In genomic region chr19:39463923-39464322, GRCm38 (mm10) we compare ENCODE assay signal across 24 mouse cellular contexts. TPM values are rescaled to one million over a fixed set of nuclear protein-coding genes. Genes with fewer than 3 reads are reported as not detected.
DNase-seq lines count a peak whose midpoint lies in the region; TF ChIP-seq lines count a peak whose summit lies in the region.
"Had no signal": no experiment of that assay in that cellular context is flagged by ENCODE, and none has a peak within 500 bp of the region (broad histone marks: within the 10 kb centered on the region; RNA-seq: fewer than 3 reads in every experiment).

No protein-coding gene starts in this region.

- H3K79me2 ChIP-seq in liver, adult 2 months (ENCODE audit: control insufficient read depth, insufficient read depth, low read length) = no peaks in the 10 kb centered on the region

- peaks cover 4% of the 10 kb centered on the region; the same call in 1 of the 2 replicates for H3K4me1 ChIP-seq in liver, adult 2 months (ENCODE audit: control insufficient read depth, insufficient read depth, low read length)

- H3K4me3 ChIP-seq in liver, adult 2 months (ENCODE audit: insufficient read depth, low read depth, low read length) = no peak overlapping the region

- no peak for TF ChIP-seq POLR2A in liver, adult 2 months (IDR thresholded peaks at IDR 0.05; ENCODE audit: extremely low read depth, insufficient read depth, low read length)

- peaks cover 2% of the 10 kb centered on the region; the same call in 1 of the 2 replicates for H3K36me3 ChIP-seq in liver, adult 2 months (ENCODE audit: control insufficient read depth, insufficient read depth, low read length)
- H3K36me3 ChIP-seq: G1E had no signal

- no peak overlapping the region for H3K27ac ChIP-seq in liver, adult 2 months (replicated peaks; ENCODE audit: insufficient read depth, low read depth, low read length)

- TF ChIP-seq CTCF in liver, adult 2 months (IDR thresholded peaks at IDR 0.05; ENCODE audit: low read depth, low read length) = no peak

- no peak overlapping the region for H3K9ac ChIP-seq in liver, adult 2 months (ENCODE audit: low read depth, low read length)

- H3K27me3 ChIP-seq in liver, adult 2 months (ENCODE audit: control insufficient read depth, insufficient read depth, low read length) = no peaks in the 10 kb centered on the region
- H3K27me3 ChIP-seq: CH12.LX, Patski had no signal

- DNase-seq in liver, adult 2 months (ENCODE audit: extremely low read depth, low read depth, low spot score) = peak; percentile 94
- DNase-seq in liver = no peak
- DNase-seq: adrenal gland, adult 2 months; adrenal gland, adult 8-10 months; adrenal gland, postnatal 10 days; adrenal gland, postnatal 14 days; adrenal gland, postnatal 25 days; adrenal gland, postnatal 36 days; B cell, adult 2 months; cerebellum, adult 11 months; cerebellum, adult 11-12 months; cerebellum, adult 18-20 months; cerebellum, adult 2 months had no signal

RNA-seq across cellular contexts. Expression of gene Cyp2c38, which starts 1.0 kb away (rescaled TPM):
- 49.5 and 90.1 TPM in 2 replicates for total RNA-seq in liver, adult 2 months (2014; rRNA removed)
- polyA plus RNA-seq in liver, adult 2 months (2012; rRNA removed) = 8.1 and 69.7 TPM in 2 replicates
- total RNA-seq: adrenal gland, adult 18-20 months; adrenal gland, adult 8-10 months; adrenal gland, postnatal 10 days; adrenal gland, postnatal 14 days; adrenal gland, postnatal 25 days; adrenal gland, postnatal 36 days; adrenal gland, postnatal 4 days; CH12.LX; ES-E14; G1E; MEL had no signal
- polyA plus RNA-seq: activated CD4-positive, CD25-positive, alpha-beta regulatory T cell, adult 4 months; adrenal gland, adult 2 months; brain, embryonic 14.5 days; C2C12; CD4-positive, CD25-positive, alpha-beta regulatory T cell, adult 4 months; cerebellum, adult 2 months; G1E; Patski had no signal

RNA-seq across cellular contexts. Expression of gene Cyp2c39, which starts 46.7 kb away (rescaled TPM):
- total RNA-seq in liver, adult 2 months (2014; rRNA removed) = 9.8 and 14.3 TPM in 2 replicates
- polyA plus RNA-seq in liver, adult 2 months (2012; rRNA removed) = 3.0 and 276 TPM in 2 replicates
- total RNA-seq: adrenal gland, adult 18-20 months; adrenal gland, adult 8-10 months; adrenal gland, postnatal 25 days; adrenal gland, postnatal 36 days; adrenal gland, postnatal 4 days; CH12.LX; ES-E14; G1E; MEL had no signal
- polyA plus RNA-seq: activated CD4-positive, CD25-positive, alpha-beta regulatory T cell, adult 4 months; adrenal gland, adult 2 months; brain, embryonic 14.5 days; C2C12; CD4-positive, CD25-positive, alpha-beta regulatory T cell, adult 4 months; cerebellum, adult 2 months; G1E; Patski had no signal
